Mouse (Mus musculus): ENCODE results near the gene Nfic. TPM values are rescaled to one million over a fixed set of nuclear protein-coding genes. Genes with fewer than 3 reads are reported as not detected.

Nfic gene
- polyA plus RNA-seq, 2 experiments = 1.3 to 4.6 TPM

DNA sequence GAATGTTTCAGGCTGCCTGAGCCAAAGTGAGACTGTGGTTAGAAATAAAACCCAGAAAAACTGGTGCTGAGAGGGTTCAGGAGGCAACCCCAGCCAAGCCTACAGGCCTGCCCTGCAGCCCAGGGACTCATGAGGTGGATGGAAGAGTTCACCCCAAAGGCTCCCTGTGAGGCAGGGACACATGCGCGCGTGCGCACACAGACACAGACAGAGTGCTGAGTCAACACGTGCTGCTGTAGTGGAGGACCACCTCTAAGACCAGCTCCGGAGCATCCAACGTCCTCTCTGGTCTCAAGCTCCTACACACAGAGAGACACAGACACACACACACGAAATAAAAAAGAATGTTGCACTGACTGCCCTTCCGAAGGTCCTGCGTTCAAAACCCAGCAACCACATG lies 80.1 kb downstream of the Nfic start:
- no peak for ATAC-seq (ENCODE audit: insufficient read depth)
- H3K4me3 ChIP-seq (ENCODE audit: insufficient read depth in 1 of 2, low read depth in 2 of 2, low read length in 2 of 2) = peak overlapping the region in 1 of 2 experiments; percentile 96; a peak in 1 of 4 replicates
- no peaks in the 10 kb centered on the region for H3K27me3 ChIP-seq (ENCODE audit: control insufficient read depth, insufficient read depth, low read length)
- peaks cover 65% of the 10 kb centered on the region for H3K36me3 ChIP-seq (replicated peaks; ENCODE audit: control insufficient read depth, insufficient read depth, low read depth)
- TF ChIP-seq CTCF (IDR thresholded peaks at IDR 0.05; ENCODE audit: low read depth) (no peak), EP300 (IDR thresholded peaks at IDR 0.05; ENCODE audit: low read depth) (no peak)
- DNase-seq (ENCODE audit: low read depth in 3 of 3, low spot score in 3 of 3) = no peak
- H3K27ac ChIP-seq = peak overlapping the region; percentile 20
- H3K9me3 ChIP-seq (ENCODE audit: control insufficient read depth, low read length) = no peaks in the 10 kb centered on the region
- 91% methylated on average over 10 of the region's 10 CpGs for WGBS (ENCODE audit: insufficient replicate concordance)
- no peak overlapping the region for H3K9ac ChIP-seq (replicated peaks)
- H3K4me2 ChIP-seq (ENCODE audit: low read depth) = peak overlapping the region; percentile 97
- peaks cover 28 to 33% of the 10 kb centered on the region in 2 experiments for H3K4me1 ChIP-seq (replicated peaks; ENCODE audit: control insufficient read depth in 2 of 2, insufficient read depth in 2 of 2, low read length in 1 of 2)

DNA sequence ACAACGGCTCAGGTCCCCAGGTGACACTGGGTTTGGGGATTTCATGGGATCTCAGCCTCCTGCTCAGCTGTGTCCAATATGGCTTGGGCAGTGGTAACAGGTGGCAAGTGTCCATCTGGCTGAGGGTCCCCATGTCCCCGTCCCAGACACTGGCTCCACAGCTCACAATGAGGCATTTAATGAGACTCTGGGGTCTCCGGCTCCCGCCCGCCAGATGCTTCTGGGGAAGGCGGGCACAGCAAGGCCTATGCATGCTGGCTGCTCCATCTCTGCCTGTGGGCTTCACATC lies 88.3 kb downstream of the Nfic start:
- no peak overlapping the region for H3K27ac ChIP-seq
- ATAC-seq (ENCODE audit: insufficient read depth) = no peak
- no peak for DNase-seq (ENCODE audit: low read depth in 3 of 3, low spot score in 3 of 3)
- no peak overlapping the region for H3K4me3 ChIP-seq (ENCODE audit: insufficient read depth in 1 of 2, low read depth in 2 of 2, low read length in 2 of 2)
- no peaks in the 10 kb centered on the region for H3K27me3 ChIP-seq (ENCODE audit: control insufficient read depth, insufficient read depth, low read length)
- 95% methylated on average over 6 of the region's 6 CpGs for WGBS (ENCODE audit: insufficient replicate concordance)
- H3K9ac ChIP-seq (replicated peaks) = no peak overlapping the region
- no peak overlapping the region for H3K4me2 ChIP-seq (ENCODE audit: low read depth)
- TF ChIP-seq EP300 (IDR thresholded peaks at IDR 0.05; ENCODE audit: low read depth) = no peak
- TF ChIP-seq CTCF (IDR thresholded peaks at IDR 0.05; ENCODE audit: low read depth) = no peak
- H3K36me3 ChIP-seq (replicated peaks; ENCODE audit: control insufficient read depth, insufficient read depth, low read depth) = peaks cover 72% of the 10 kb centered on the region
- H3K4me1 ChIP-seq (replicated peaks; ENCODE audit: control insufficient read depth in 2 of 2, insufficient read depth in 2 of 2, low read length in 1 of 2) = peaks cover 23 to 33% of the 10 kb centered on the region in 2 experiments
- H3K9me3 ChIP-seq (ENCODE audit: control insufficient read depth, low read length) = no peaks in the 10 kb centered on the region

DNA sequence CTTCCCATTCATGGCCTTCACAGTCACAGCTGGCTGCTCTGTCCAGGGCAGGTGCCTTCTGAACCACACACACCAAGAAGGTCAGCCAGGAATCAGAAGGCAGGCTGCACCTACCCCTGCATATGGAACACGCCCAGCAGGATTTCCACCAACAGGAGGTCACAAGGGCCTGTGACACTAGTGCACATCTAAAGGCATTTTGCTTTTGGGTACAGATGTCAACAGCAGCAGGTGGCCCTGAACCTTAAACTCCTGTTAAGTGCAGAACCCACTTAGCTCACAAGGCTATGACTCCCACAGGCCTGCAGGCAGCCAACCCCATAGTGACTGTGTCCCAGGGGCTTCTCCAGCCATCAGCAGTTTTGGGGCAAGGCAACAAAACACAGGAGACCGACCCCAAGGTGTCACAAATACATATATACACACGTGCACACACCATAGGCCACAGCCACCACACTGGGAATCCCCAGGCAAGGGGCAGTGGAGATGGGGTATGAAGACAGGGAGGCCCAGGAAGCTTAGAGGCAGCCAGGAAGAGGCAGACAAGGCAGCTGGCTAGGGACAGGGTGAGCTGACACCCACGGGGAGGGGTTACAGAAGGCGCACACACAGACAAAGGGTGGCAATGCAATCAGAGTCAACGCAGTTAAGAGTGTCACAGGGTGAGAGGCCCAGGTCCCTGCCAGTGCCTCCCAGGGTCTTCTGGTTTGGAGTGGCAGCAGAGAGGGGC lies 88.8 kb downstream of the Nfic start:
- no peak overlapping the region for H3K4me3 ChIP-seq (ENCODE audit: insufficient read depth in 1 of 2, low read depth in 2 of 2, low read length in 2 of 2)
- H3K36me3 ChIP-seq (replicated peaks; ENCODE audit: control insufficient read depth, insufficient read depth, low read depth) = peaks cover 72% of the 10 kb centered on the region
- no peak overlapping the region for H3K4me2 ChIP-seq (ENCODE audit: low read depth)
- no peaks in the 10 kb centered on the region for H3K9me3 ChIP-seq (ENCODE audit: control insufficient read depth, low read length)
- DNase-seq (ENCODE audit: low read depth in 3 of 3, low spot score in 3 of 3) (no peak), ATAC-seq (ENCODE audit: insufficient read depth) (no peak)
- no peak overlapping the region for H3K9ac ChIP-seq (replicated peaks)
- peak overlapping the region; percentile 34 for H3K27ac ChIP-seq
- 67% methylated on average over 6 of the region's 6 CpGs for WGBS (ENCODE audit: insufficient replicate concordance)
- TF ChIP-seq EP300 (IDR thresholded peaks at IDR 0.05; ENCODE audit: low read depth) (peak; percentile 21; the same call in 1 of the 2 replicates), CTCF (IDR thresholded peaks at IDR 0.05; ENCODE audit: low read depth) (no peak)
- H3K4me1 ChIP-seq (replicated peaks; ENCODE audit: control insufficient read depth in 2 of 2, insufficient read depth in 2 of 2, low read length in 1 of 2) = peaks cover 28 to 38% of the 10 kb centered on the region in 2 experiments
- no peaks in the 10 kb centered on the region for H3K27me3 ChIP-seq (ENCODE audit: control insufficient read depth, insufficient read depth, low read length)

DNA sequence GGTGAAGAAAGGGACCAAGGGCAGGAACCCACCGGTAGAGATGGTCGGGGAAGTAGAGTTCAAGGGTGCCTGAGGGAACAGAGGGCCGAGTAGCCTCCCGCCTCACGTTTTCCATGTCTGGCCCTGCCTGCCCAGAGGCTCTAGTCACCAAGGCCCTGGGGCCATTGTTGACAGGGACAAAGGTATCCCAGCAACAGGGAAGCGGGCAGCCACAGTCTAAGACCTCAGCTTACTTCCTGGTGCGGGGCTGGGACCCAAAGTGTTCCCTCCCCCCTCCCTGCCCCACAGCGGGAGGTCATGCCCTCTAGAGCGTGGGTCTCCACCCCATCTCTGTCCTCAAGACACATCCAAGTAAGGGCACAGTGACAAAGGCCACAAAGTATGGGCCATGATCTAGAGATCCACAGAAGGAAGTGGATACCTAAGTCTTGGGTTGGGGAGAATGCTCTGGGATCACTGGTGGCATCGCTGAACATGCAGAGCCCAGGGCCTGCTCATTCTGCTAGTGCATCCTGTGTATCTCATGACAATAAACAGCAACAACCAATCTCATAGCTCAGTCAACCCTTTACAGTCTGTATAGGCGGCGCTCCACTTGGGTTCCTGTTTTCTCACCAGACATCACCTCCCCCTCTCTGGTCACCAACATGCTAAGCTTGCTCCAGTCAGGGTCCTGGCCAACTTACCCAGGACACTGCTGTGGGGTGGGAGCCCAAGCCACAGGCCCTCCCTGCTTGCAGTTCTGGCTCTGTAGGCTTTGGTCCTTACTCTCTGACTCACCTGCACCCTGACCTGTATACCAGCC lies 89.6 kb downstream of the Nfic start, which contains the start of gene 4930404N11Rik:
Gene 4930404N11Rik (minus strand): TSS at position 145 of the 805 bp plus-strand sequence.
- WGBS (ENCODE audit: insufficient replicate concordance) = 28% methylated on average over 12 of the region's 12 CpGs
- ATAC-seq (ENCODE audit: insufficient read depth) = no peak; the same call in 1 of the 2 replicates
- Histone ChIP-seq H3K9ac (replicated peaks) (no peak within 1 kb of the TSS), H3K4me3 (ENCODE audit: insufficient read depth in 1 of 2, low read depth in 2 of 2, low read length in 2 of 2) (no peak within 1 kb of the TSS), H3K4me1 (replicated peaks; ENCODE audit: control insufficient read depth in 2 of 2, insufficient read depth in 2 of 2, low read length in 1 of 2) (peaks cover 35 to 46% of the 10 kb centered on the region in 2 experiments), H3K9me3 (ENCODE audit: control insufficient read depth, low read length) (no peaks in the 10 kb centered on the region), H3K27ac (peak within 1 kb of the TSS; percentile 45), H3K36me3 (replicated peaks; ENCODE audit: control insufficient read depth, insufficient read depth, low read depth) (peaks cover 70% of the 10 kb centered on the region), H3K27me3 (ENCODE audit: control insufficient read depth, insufficient read depth, low read length) (no peaks in the 10 kb centered on the region), H3K4me2 (ENCODE audit: low read depth) (peak within 1 kb of the TSS; percentile 82; the same call in 1 of the 2 replicates)
- no peak for DNase-seq (ENCODE audit: low read depth in 3 of 3, low spot score in 3 of 3)
- TF ChIP-seq EP300 (IDR thresholded peaks at IDR 0.05; ENCODE audit: low read depth) (no peak; the same call in 1 of the 2 replicates), CTCF (IDR thresholded peaks at IDR 0.05; ENCODE audit: low read depth) (peak; percentile 2; the same call in 1 of the 2 replicates)

DNA sequence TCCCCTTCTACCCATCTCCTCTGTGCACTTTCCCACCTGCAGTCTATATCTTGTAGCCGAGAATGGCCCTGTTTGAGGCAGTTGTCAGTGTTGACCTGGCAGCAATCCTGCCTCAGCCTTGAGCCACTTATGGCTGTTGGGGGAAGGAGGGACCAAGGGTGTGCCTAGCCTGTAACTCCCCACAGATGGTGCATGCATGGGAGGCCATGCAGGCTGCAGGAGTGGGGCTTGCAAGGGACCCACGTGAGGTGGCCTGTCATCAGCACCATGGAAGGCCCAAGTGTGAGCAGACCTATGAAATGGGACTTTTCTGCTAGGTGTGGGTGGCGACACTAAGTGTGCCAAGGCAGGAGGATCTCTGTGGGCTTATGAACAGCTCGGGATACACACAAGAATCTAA lies 90.4 kb downstream of the Nfic start:
- no peak for DNase-seq (ENCODE audit: low read depth in 3 of 3, low spot score in 3 of 3)
- Histone ChIP-seq H3K27ac (peak overlapping the region; percentile 45), H3K27me3 (ENCODE audit: control insufficient read depth, insufficient read depth, low read length) (no peaks in the 10 kb centered on the region), H3K4me2 (ENCODE audit: low read depth) (no peak overlapping the region), H3K4me1 (replicated peaks; ENCODE audit: control insufficient read depth in 2 of 2, insufficient read depth in 2 of 2, low read length in 1 of 2) (peaks cover 43 to 49% of the 10 kb centered on the region in 2 experiments), H3K9me3 (ENCODE audit: control insufficient read depth, low read length) (no peaks in the 10 kb centered on the region), H3K36me3 (replicated peaks; ENCODE audit: control insufficient read depth, insufficient read depth, low read depth) (peaks cover 64% of the 10 kb centered on the region), H3K9ac (replicated peaks) (no peak overlapping the region), H3K4me3 (ENCODE audit: insufficient read depth in 1 of 2, low read depth in 2 of 2, low read length in 2 of 2) (no peak overlapping the region)
- 48% methylated on average over 4 of the region's 4 CpGs for WGBS (ENCODE audit: insufficient replicate concordance)
- TF ChIP-seq CTCF (IDR thresholded peaks at IDR 0.05; ENCODE audit: low read depth) (no peak), EP300 (IDR thresholded peaks at IDR 0.05; ENCODE audit: low read depth) (no peak)
- no peak for ATAC-seq (ENCODE audit: insufficient read depth)
